Mouse (Mus musculus) olfactory bulb, adult 2 months (tissue): ENCODE results near the gene Serpina1d. TPM values are rescaled to one million over a fixed set of nuclear protein-coding genes. Genes with fewer than 3 reads are reported as not detected.
"Not testable (repeated sequence)": the region's sequence is repeated elsewhere in the genome, so short reads cannot be mapped to it uniquely, and the experiment has no call there.

Source experiments
- H3K27ac ChIP-seq: fragments of 200-500 bp; 2 replicates; pipeline ENCODE4 v1.5.1; 2012; ENCODE audit warnings: low read depth, low read length; ENCODE audit not compliant: insufficient read depth
- H3K4me1 ChIP-seq: fragments of 200-500 bp; 2 replicates; pipeline ENCODE4 v1.6.1; 2012; ENCODE audit warnings: low read length; ENCODE audit not compliant: control insufficient read depth, insufficient read depth
- H3K4me3 ChIP-seq: fragments of 200-500 bp; 2 replicates; pipeline ENCODE4 v1.5.1; 2012; ENCODE audit warnings: mild to moderate bottlenecking, low read depth, low read length, moderate library complexity; ENCODE audit not compliant: insufficient read depth
- WGBS: fragments of 180-500 bp; shearing (Covaris S2); methylation state at CpG from one replicate; pipeline ENCODE4 v1.1.7; 2018; 5-methylcytosine and 5-hydroxymethylcytosine counted together
- polyA plus RNA-seq: library from polyadenylated mRNA; stranded (reverse); fragments of >200 nt; gene quantifications from 2 replicates; pipeline ENCODE4 v1.2.4, GENCODE M21; 2012; ENCODE audit warnings: low replicate concordance; ENCODE audit not compliant: missing spikeins, insufficient read depth, insufficient read length

Serpina1d gene
- not detected in 2 replicates for polyA plus RNA-seq

DNA sequence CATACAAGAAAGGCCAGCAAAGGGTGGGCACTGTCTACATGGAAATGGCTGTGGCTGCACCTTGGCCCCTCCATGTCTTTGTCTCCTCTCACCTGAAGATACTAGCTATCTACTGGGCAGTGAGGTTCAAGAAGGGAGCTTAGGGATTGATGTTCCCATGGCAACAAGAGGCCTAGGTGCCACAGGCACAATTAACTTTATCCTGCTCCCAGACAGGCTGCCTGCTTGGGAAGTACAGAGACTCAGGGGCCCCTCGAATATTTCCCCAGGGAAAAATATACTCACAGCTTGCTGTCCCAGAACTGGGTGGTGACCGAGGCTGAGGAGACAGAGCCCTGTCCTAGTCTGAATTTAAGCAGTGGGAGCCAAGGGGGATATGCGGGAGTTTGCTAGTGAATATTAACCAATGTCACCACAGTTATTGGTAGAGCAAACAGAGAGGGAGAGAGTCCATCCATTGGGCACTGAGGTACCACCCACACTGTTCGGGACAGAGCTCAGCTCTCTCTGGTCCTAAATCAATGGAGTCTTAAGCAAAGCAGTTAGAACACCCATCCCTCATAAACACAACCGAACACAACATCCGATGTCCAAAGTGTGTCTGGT lies at the start of gene Serpina1d:
Gene Serpina1d, minus strand, starts transcription at position 347 of the 606 bp plus-strand sequence.
- not testable (repeated sequence) for H3K27ac ChIP-seq, H3K4me1 ChIP-seq, H3K4me3 ChIP-seq
- WGBS: 86% methylated on average over 6 of the region's 6 CpGs

DNA sequence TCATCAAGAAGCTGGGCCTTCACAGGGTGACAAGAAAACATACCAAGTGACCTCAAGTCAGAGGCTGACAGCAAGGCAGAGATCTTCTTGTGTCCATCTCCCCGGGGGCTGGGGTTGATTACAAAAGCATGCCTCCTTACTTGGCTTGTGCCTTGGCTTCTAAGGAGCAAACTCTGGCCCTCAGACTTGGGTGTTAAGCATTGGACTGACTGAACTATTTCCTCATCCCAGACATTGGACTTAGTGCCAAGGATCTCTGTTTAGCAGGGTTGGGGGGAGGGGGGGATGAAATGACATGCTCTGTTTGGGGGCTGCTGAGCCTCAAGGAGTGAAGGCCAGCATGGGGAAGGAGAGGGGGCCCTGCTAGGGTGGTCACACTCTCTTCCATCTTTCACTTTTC lies 2.8 kb downstream of the Serpina1d start:
- not testable (repeated sequence) for H3K27ac ChIP-seq, H3K4me3 ChIP-seq, H3K4me1 ChIP-seq
- 65% methylated on average over 1 of the region's 1 CpGs for WGBS

DNA sequence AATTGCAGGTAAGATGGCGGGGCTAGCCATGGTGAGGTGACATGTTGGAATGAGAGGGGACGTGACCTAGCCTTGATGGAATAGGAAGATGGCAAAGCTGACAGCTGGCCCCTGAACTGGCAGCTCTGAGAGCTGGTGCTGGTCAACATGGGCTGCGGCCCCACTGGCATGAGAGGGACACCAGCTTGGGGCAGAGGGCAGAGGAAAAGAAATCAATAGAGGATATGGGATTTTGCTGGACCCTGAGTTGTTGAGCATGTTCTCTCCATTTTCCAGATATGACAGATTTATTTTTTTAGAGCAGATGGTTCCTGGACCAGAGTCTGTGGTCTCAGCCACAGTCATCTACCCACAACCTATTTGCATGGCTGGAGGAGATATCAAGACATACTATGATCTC lies 10.3 kb downstream of the Serpina1d start:
- not testable (repeated sequence) for H3K4me3 ChIP-seq, H3K4me1 ChIP-seq, H3K27ac ChIP-seq
- WGBS: 77% methylated on average over 3 of the region's 3 CpGs

- 91% methylated on average over 3 of the region's 3 CpGs for WGBS
- H3K4me1 ChIP-seq, H3K4me3 ChIP-seq, H3K27ac ChIP-seq: not testable (repeated sequence)
Observed at GRCm38 (mm10) chr12:103760316-103760715, 13.1 kb downstream of the Serpina1d start.

- H3K4me3 ChIP-seq, H3K27ac ChIP-seq, H3K4me1 ChIP-seq: not testable (repeated sequence)
- WGBS: 80% methylated on average over 5 of the region's 5 CpGs
Observed at GRCm38 (mm10) chr12:103745957-103746356, 27.4 kb downstream of the Serpina1d start.

GRCm38 (mm10) chr12:103737791-103738580 lies 35.4 kb downstream of the Serpina1d start:
- 91% methylated on average over 6 of the region's 6 CpGs for WGBS
- H3K4me1 ChIP-seq, H3K4me3 ChIP-seq, H3K27ac ChIP-seq: not testable (repeated sequence)

- H3K27ac ChIP-seq, H3K4me1 ChIP-seq, H3K4me3 ChIP-seq: not testable (repeated sequence)
- WGBS: 81% methylated on average over 4 of the region's 4 CpGs
Observed at GRCm38 (mm10) chr12:103735566-103735965, 37.8 kb downstream of the Serpina1d start.

DNA sequence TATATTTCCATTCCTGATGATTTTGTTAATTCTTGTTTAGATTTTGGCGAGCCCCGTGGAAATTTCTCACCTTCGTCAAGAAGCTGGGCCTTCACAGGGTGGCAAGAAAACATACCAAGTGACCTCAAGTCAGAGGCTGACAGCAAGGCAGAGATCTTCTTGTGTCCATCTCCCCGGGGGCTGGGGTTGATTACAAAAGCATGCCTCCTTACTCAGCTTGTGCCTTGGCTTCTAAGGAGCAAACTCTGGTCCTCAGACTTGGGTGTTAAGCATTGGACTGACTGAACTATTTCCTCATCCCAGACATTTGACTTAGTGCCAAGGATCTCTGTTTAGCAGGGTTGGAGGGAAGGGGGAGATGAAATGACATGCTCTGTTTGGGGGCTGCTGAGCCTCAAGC lies 38.3 kb downstream of the Serpina1d start:
- WGBS: 78% methylated on average over 4 of the region's 4 CpGs
- H3K4me3 ChIP-seq, H3K27ac ChIP-seq, H3K4me1 ChIP-seq: not testable (repeated sequence)

Other genes starting within 250 kb of the Serpina1d start
- gene Ppp4r4, start 241.3 kb downstream of the Serpina1d start, polyA plus RNA-seq: not detected in 2 replicates
- not detected in 2 replicates for gene Serpina10, start 142.1 kb downstream of the Serpina1d start, polyA plus RNA-seq
- gene Serpina6, start 116.4 kb downstream of the Serpina1d start, polyA plus RNA-seq: not detected in 2 replicates
- not detected in 2 replicates for gene Serpina16, start 97.5 kb downstream of the Serpina1d start, polyA plus RNA-seq
- not detected in 2 replicates for gene Serpina1f, start 78.1 kb downstream of the Serpina1d start, polyA plus RNA-seq
- gene Serpina1b, start 56.8 kb upstream of the Serpina1d start, polyA plus RNA-seq: not detected in 2 replicates
- not detected in 2 replicates for gene Serpina1a, start 90.0 kb upstream of the Serpina1d start, polyA plus RNA-seq
- gene Serpina1c, start 131.3 kb upstream of the Serpina1d start, polyA plus RNA-seq: not detected in 2 replicates
- gene Serpina1e, start 185.4 kb upstream of the Serpina1d start, polyA plus RNA-seq: not detected in 2 replicates
- not detected in 2 replicates for gene Serpina11, start 216.4 kb upstream of the Serpina1d start, polyA plus RNA-seq
- gene Serpina9, start 240.2 kb upstream of the Serpina1d start, polyA plus RNA-seq: not detected in 2 replicates